Mouse (Mus musculus) MEL (cell line): ENCODE data around the gene Apbb1. TPM values are rescaled to one million over a fixed set of nuclear protein-coding genes. Genes with fewer than 3 reads are reported as not detected.

Experiments
- DNase-seq: peaks from one replicate; pipeline ENCODE4 v3.0.0; 2011; ENCODE audit warnings: low read depth, low spot score
- H3K27ac ChIP-seq: 2 replicates; pipeline ENCODE4 v1.5.1; 2012; ENCODE audit warnings: low read depth, mild to moderate bottlenecking, control low read depth, low read length, moderate library complexity; ENCODE audit not compliant: control insufficient read depth
- H3K27me3 ChIP-seq, 2 experiments: fragments of 150-350 bp in 1 of 2; sonication (generic) in 1 of 2; 2 replicates each; pipeline ENCODE4 v1.6.1; 2012; ENCODE audit warnings: low read length in 2 of 2, mild to moderate bottlenecking in 2 of 2, improper control_type of control experiment in 1 of 2, moderate library complexity in 1 of 2; ENCODE audit not compliant: insufficient read depth in 2 of 2, control insufficient read depth in 1 of 2
- H3K36me3 ChIP-seq, 2 experiments: 2 replicates each; pipeline ENCODE4 v1.6.1; 2012 to 2014; ENCODE audit warnings: low read length in 2 of 2, improper control_type of control experiment in 1 of 2, inconsistent platforms in 1 of 2, mild to moderate bottlenecking in 1 of 2; ENCODE audit not compliant: insufficient read depth in 2 of 2, control insufficient read depth in 1 of 2
- H3K4me1 ChIP-seq, 2 experiments: fragments of 150-350 bp in 1 of 2; sonication (generic) in 1 of 2; 2 replicates each; pipeline ENCODE4 v1.6.1; 2012; ENCODE audit warnings: low read length in 2 of 2, improper control_type of control experiment in 1 of 2, mild to moderate bottlenecking in 1 of 2; ENCODE audit not compliant: insufficient read depth in 2 of 2, control insufficient read depth in 1 of 2
- H3K4me3 ChIP-seq, 2 experiments: fragments of 150-350 bp in 1 of 2; sonication (generic) in 1 of 2; 2 replicates each; pipeline ENCODE4 v1.5.1; 2012; ENCODE audit warnings: low read depth in 2 of 2, low read length in 2 of 2, mild to moderate bottlenecking in 2 of 2, moderate library complexity in 2 of 2, control low read depth in 1 of 2, improper control_type of control experiment in 1 of 2; ENCODE audit not compliant: control insufficient read depth in 1 of 2, insufficient read depth in 1 of 2
- H3K79me2 ChIP-seq: 2 replicates; pipeline ENCODE4 v1.6.1; 2012; ENCODE audit warnings: mild to moderate bottlenecking, low read length, moderate library complexity; ENCODE audit not compliant: control insufficient read depth, poor library complexity, insufficient read depth
- H3K9ac ChIP-seq: 2 replicates; pipeline ENCODE4 v1.6.1; 2012; ENCODE audit warnings: low read depth, mild to moderate bottlenecking, control low read depth, low read length, moderate library complexity; ENCODE audit not compliant: control insufficient read depth, poor library complexity, severe bottlenecking
- H3K9me3 ChIP-seq: fragments of 150-350 bp; sonication (generic); replicated peaks from 2 replicates; pipeline ENCODE4 v1.6.1; 2012; ENCODE audit warnings: mild to moderate bottlenecking, low read length, improper control_type of control experiment, moderate library complexity; ENCODE audit not compliant: insufficient read depth
- CHD1 ChIP-seq: IDR thresholded peaks from 2 replicates; pipeline ENCODE4 v1.6.1; 2012; ENCODE audit warnings: low read depth, mild to moderate bottlenecking, inconsistent platforms, low read length, improper control_type of control experiment
- E2F4 ChIP-seq: IDR thresholded peaks from 2 replicates; pipeline ENCODE4 v1.6.1; 2011; ENCODE audit warnings: low read depth, low read length, improper control_type of control experiment, borderline replicate concordance
- ELF1 ChIP-seq: IDR thresholded peaks from 2 replicates; pipeline ENCODE4 v1.6.1; 2014; ENCODE audit warnings: low read depth, mild to moderate bottlenecking, inconsistent platforms, low read length, improper control_type of control experiment, moderate library complexity
- EP300 ChIP-seq, 2 experiments: IDR thresholded peaks; 2 replicates each; pipeline ENCODE4 v1.6.1; 2011; ENCODE audit warnings: improper control_type of control experiment in 2 of 2, low read length in 2 of 2, low read depth in 1 of 2, mild to moderate bottlenecking in 1 of 2
- ETS1 ChIP-seq: IDR thresholded peaks from 2 replicates; pipeline ENCODE4 v1.6.1; 2012; ENCODE audit warnings: low read depth, mild to moderate bottlenecking, inconsistent platforms, low read length, improper control_type of control experiment, moderate library complexity
- GABPA ChIP-seq: IDR thresholded peaks from 2 replicates; pipeline ENCODE4 v1.6.1; 2012; ENCODE audit warnings: low read depth, mild to moderate bottlenecking, inconsistent platforms, low read length, improper control_type of control experiment, moderate library complexity
- HCFC1 ChIP-seq: IDR thresholded peaks from 2 replicates; pipeline ENCODE4 v1.6.1; 2012; ENCODE audit warnings: low read depth, mild to moderate bottlenecking, inconsistent platforms, low read length, improper control_type of control experiment, moderate library complexity
- MAX ChIP-seq: IDR thresholded peaks from 2 replicates; pipeline ENCODE4 v1.6.1; 2011; ENCODE audit warnings: low read length, improper control_type of control experiment
- MAZ ChIP-seq: IDR thresholded peaks from 2 replicates; pipeline ENCODE4 v1.6.1; 2012; ENCODE audit warnings: low read depth, mild to moderate bottlenecking, inconsistent platforms, low read length, improper control_type of control experiment
- MEF2A ChIP-seq: IDR thresholded peaks from 2 replicates; pipeline ENCODE4 v1.6.1; 2014; ENCODE audit warnings: low read depth, mild to moderate bottlenecking, inconsistent platforms, low read length, improper control_type of control experiment; ENCODE audit not compliant: poor library complexity, insufficient replicate concordance, severe bottlenecking; ENCODE audit errors: extremely low read depth
- MXI1 ChIP-seq: IDR thresholded peaks from 2 replicates; pipeline ENCODE4 v1.6.1; 2011; ENCODE audit warnings: mild to moderate bottlenecking, low read depth, low read length, improper control_type of control experiment
- MYB ChIP-seq: IDR thresholded peaks from 2 replicates; pipeline ENCODE4 v1.6.1; 2011; ENCODE audit warnings: mild to moderate bottlenecking, low read depth, low read length, improper control_type of control experiment
- POLR2A ChIP-seq, 2 experiments: IDR thresholded peaks; 2 replicates each; pipeline ENCODE4 v1.6.1; 2011 to 2012; ENCODE audit warnings: low read length in 2 of 2, mild to moderate bottlenecking in 2 of 2, control low read depth in 1 of 2, improper control_type of control experiment in 1 of 2, low read depth in 1 of 2, moderate library complexity in 1 of 2; ENCODE audit not compliant: control insufficient read depth in 1 of 2, insufficient read depth in 1 of 2, poor library complexity in 1 of 2
- POLR2AphosphoS2 ChIP-seq: IDR thresholded peaks from 2 replicates; pipeline ENCODE4 v1.6.1; 2011; ENCODE audit warnings: low read length, improper control_type of control experiment
- SIN3A ChIP-seq: IDR thresholded peaks from 2 replicates; pipeline ENCODE4 v1.6.1; 2012; ENCODE audit warnings: low read length, improper control_type of control experiment, inconsistent platforms
- TCF12 ChIP-seq: IDR thresholded peaks from 2 replicates; pipeline ENCODE4 v1.6.1; 2014; ENCODE audit warnings: low read depth, mild to moderate bottlenecking, inconsistent platforms, low read length, improper control_type of control experiment, moderate library complexity
- USF1 ChIP-seq: IDR thresholded peaks from 2 replicates; pipeline ENCODE4 v1.6.1; 2014; ENCODE audit warnings: low read depth, mild to moderate bottlenecking, inconsistent platforms, low read length, improper control_type of control experiment, moderate library complexity
- ZNF384 ChIP-seq: IDR thresholded peaks from 2 replicates; pipeline ENCODE4 v1.6.1; 2012; ENCODE audit warnings: low read depth, mild to moderate bottlenecking, inconsistent platforms, low read length, improper control_type of control experiment
- polyA plus RNA-seq, 2 experiments: library from polyadenylated mRNA; stranded (reverse) in 1 of 2; unstranded in 1 of 2; fragments of >175 nt in 1 of 2; fragments of >200 nt in 1 of 2; gene quantifications; 2 replicates each; pipeline versions ENCODE4 v1.2.1 to v1.2.4; 2012; ENCODE audit warnings: low replicate concordance in 2 of 2, low read depth in 1 of 2; ENCODE audit not compliant: insufficient read length in 2 of 2, insufficient read depth in 1 of 2, missing spikeins in 1 of 2
- total RNA-seq: library from RNA; depleted of rRNA; stranded (reverse); fragments of 300-350 nt; gene quantifications from 2 replicates; pipeline ENCODE4 v1.2.3, GENCODE M21; 2012

Apbb1 gene
- total and polyA plus RNA-seq, 3 experiments: 0.13 TPM; not detected in 2

GRCm38 (mm10) chr7:105590097-105590496 lies 8.6 kb upstream of the Apbb1 start:
- H3K27ac ChIP-seq: no peak overlapping the region
- H3K9ac ChIP-seq: no peak overlapping the region
- no peak for TF ChIP-seq ZNF384
- no peak for TF ChIP-seq USF1
- TF ChIP-seq E2F4: no peak
- no peak for TF ChIP-seq MXI1
- TF ChIP-seq MAZ: no peak
- no peak for TF ChIP-seq HCFC1
- no peak for TF ChIP-seq MAX
- TF ChIP-seq ELF1: no peak
- TF ChIP-seq SIN3A: no peak
- no peak for TF ChIP-seq POLR2A (IDR thresholded peaks at IDR 0.05; ENCODE audit: control insufficient read depth in 1 of 2, insufficient read depth in 1 of 2, low read depth in 1 of 2, low read length in 2 of 2, poor library complexity in 1 of 2)
- no peak for TF ChIP-seq POLR2AphosphoS2
- TF ChIP-seq CHD1: no peak
- no peak for TF ChIP-seq GABPA
- no peak for TF ChIP-seq ETS1
- TF ChIP-seq MYB: no peak
- no peak for TF ChIP-seq MEF2A
- H3K4me3 ChIP-seq: no peak overlapping the region
- no peaks in the 10 kb centered on the region for H3K36me3 ChIP-seq
- H3K9me3 ChIP-seq: no peaks in the 10 kb centered on the region
- no peaks in the 10 kb centered on the region; a peak in 1 of 4 replicates for H3K27me3 ChIP-seq
- DNase-seq: no peak
- H3K4me1 ChIP-seq: no peaks in the 10 kb centered on the region
- H3K79me2 ChIP-seq: no peaks in the 10 kb centered on the region

- Histone ChIP-seq H3K79me2 (no peaks in the 10 kb centered on the region), H3K36me3 (no peaks in the 10 kb centered on the region), H3K4me3 (no peak overlapping the region), H3K9me3 (no peaks in the 10 kb centered on the region), H3K27me3 (no peaks in the 10 kb centered on the region; a peak in 1 of 4 replicates), H3K27ac (no peak overlapping the region), H3K4me1 (no peaks in the 10 kb centered on the region), H3K9ac (no peak overlapping the region)
- DNase-seq: no peak
- TF ChIP-seq USF1: no peak
- no peak for TF ChIP-seq MAX
- no peak for TF ChIP-seq EP300 (IDR thresholded peaks at IDR 0.05; ENCODE audit: low read depth in 1 of 2, low read length in 2 of 2)
- no peak for TF ChIP-seq HCFC1
- no peak for TF ChIP-seq TCF12
Observed at GRCm38 (mm10) chr7:105588325-105588912, 7.0 kb upstream of the Apbb1 start.
